ENCODE assay signal across 18 mouse cellular contexts in the genomic region with DNA sequence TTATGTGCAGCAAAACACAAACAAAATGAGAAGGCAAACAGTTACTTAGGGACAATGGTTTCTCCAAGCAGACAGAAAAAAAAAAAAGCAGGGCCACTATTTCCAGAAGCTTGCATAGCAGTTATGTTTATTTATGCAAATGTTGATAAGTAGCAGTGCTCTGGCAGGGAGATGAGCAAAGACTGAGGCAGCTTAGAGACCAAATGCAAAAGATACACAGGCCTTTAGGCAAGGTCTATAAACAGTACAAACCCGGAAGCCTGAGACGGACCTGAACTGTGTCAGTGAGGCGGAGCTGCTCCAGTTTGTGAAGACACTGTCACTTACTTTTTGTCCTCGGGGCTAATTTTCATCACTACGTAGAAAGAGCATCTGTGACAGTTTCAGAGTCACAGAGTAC. TPM values are rescaled to one million over a fixed set of nuclear protein-coding genes. Genes with fewer than 3 reads are reported as not detected.
"Had no signal": no experiment of that assay in that cellular context is flagged by ENCODE, and none has a peak within 500 bp of the region (broad histone marks: within the 10 kb centered on the region; RNA-seq: fewer than 3 reads in every experiment).

No protein-coding gene starts in this region.

- H3K4me1 ChIP-seq: liver, embryonic 13.5 days; midbrain, embryonic 15.5 days; neural tube, embryonic 12.5 days had no signal

- ATAC-seq: hindbrain, embryonic 16.5 days; inflammation-experienced regulatory T-cells, adult 6 months; liver, postnatal 0 days; midbrain, embryonic 15.5 days had no signal

- H3K9me3 ChIP-seq: kidney, embryonic 15.5 days; limb, embryonic 10.5 days; liver, embryonic 13.5 days; midbrain, embryonic 10.5 days; midbrain, embryonic 15.5 days; neural tube, embryonic 12.5 days had no signal

- H3K27ac ChIP-seq: kidney, embryonic 15.5 days; left cerebral cortex, adult 2 months; limb, embryonic 10.5 days; liver, embryonic 13.5 days; midbrain, embryonic 10.5 days; midbrain, embryonic 15.5 days; neural tube, embryonic 12.5 days had no signal

- H3K4me3 ChIP-seq: kidney, embryonic 15.5 days; left cerebral cortex, adult 2 months; limb, embryonic 10.5 days; liver, embryonic 13.5 days; midbrain, embryonic 10.5 days; midbrain, embryonic 15.5 days; neural tube, embryonic 12.5 days had no signal

- DNase-seq: kidney, adult 2 months; kidney, postnatal 14 days; liver, embryonic 13.5 days; liver, postnatal 0 days; right cerebral cortex, postnatal 25 days; thymus, adult 18-20 months; thymus, postnatal 14 days had no signal

- H3K9ac ChIP-seq: kidney, embryonic 15.5 days; liver, embryonic 13.5 days; liver, postnatal 0 days; midbrain, embryonic 15.5 days; neural tube, embryonic 12.5 days had no signal

- H3K36me3 ChIP-seq: kidney, embryonic 15.5 days; limb, embryonic 10.5 days; liver, embryonic 13.5 days; midbrain, embryonic 10.5 days; midbrain, embryonic 15.5 days; neural tube, embryonic 12.5 days had no signal

- H3K27me3 ChIP-seq: kidney, embryonic 15.5 days; liver, embryonic 13.5 days; midbrain, embryonic 15.5 days; neural tube, embryonic 12.5 days had no signal

- H3K4me2 ChIP-seq: kidney, embryonic 15.5 days; liver, embryonic 13.5 days; midbrain, embryonic 15.5 days; neural tube, embryonic 12.5 days had no signal

RNA-seq across cellular contexts. Expression of a gene that starts 32.1 kb away (rescaled TPM):
- polyA plus RNA-seq: hindbrain, embryonic 16.5 days; inflammation-experienced regulatory T-cells, adult 6 months; kidney, adult 2 months; kidney, embryonic 15.5 days; large intestine, adult 2 months; limb, embryonic 10.5 days; liver, embryonic 13.5 days; liver, postnatal 0 days; midbrain, embryonic 10.5 days; midbrain, embryonic 15.5 days; neural tube, embryonic 12.5 days; small intestine, adult 2 months; urinary bladder, adult 2 months had no signal

RNA-seq across cellular contexts. Expression of a gene that starts 35.2 kb away (rescaled TPM):
- polyA plus RNA-seq: inflammation-experienced regulatory T-cells, adult 6 months had no signal
